10 mouse cellular contexts compared by ENCODE assay signal in the genomic region with DNA sequence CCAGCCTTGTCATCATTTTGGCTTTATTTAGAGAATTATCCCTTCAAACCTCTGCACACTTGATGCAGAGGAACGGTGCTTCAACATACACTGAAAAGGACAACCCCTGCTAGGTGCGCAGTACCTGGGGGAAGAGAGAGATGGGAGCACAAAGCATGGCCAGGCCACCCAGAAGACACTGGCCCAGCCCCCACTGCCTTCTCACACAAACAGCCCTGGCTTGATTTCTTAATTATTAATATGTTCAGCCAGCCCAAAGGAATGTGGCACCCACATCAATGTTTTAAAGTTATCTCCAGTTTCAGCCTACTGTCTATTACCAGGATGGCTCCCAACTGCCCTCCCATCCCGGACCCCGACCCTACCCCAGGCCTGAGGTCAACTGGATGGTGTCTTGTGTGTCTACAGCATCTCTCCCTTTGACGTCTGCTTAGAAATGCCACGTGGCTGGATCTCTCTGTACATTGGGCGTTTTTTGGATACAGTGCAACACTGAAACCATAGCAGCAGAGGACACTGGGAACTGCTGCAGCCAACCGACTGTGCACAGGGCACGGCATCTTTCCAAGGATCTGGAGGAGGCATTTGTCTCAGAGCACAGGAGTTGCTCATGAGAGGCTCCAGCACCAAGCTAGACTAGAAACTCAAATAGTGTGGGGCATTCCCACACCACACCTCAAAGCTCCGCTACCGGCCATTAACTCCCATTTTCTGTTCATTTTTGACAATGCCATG.
DNase-seq lines count a peak whose midpoint lies in the region; ATAC-seq lines count a peak whose summit lies in the region.
"Had no signal": no experiment of that assay in that cellular context is flagged by ENCODE, and none has a peak within 500 bp of the region (broad histone marks: within the 10 kb centered on the region; RNA-seq: fewer than 3 reads in every experiment).

No protein-coding gene starts in this region.

- no peak for ATAC-seq in hindbrain, embryonic 13.5 days (ENCODE audit: low FRiP score)
- no peak for ATAC-seq in hindbrain, embryonic 12.5 days (ENCODE audit: low FRiP score)
- no peak for ATAC-seq in liver, embryonic 11.5 days (replicated peaks; ENCODE audit: low FRiP score)

- H3K27me3 ChIP-seq in hindbrain, embryonic 13.5 days = no peaks in the 10 kb centered on the region
- H3K27me3 ChIP-seq in hindbrain, embryonic 12.5 days = no peaks in the 10 kb centered on the region
- H3K27me3 ChIP-seq in liver, embryonic 11.5 days (replicated peaks; ENCODE audit: control insufficient read depth, insufficient read depth, low read length) = no peaks in the 10 kb centered on the region

- no peak overlapping the region for H3K9ac ChIP-seq in hindbrain, embryonic 13.5 days
- no peak overlapping the region for H3K9ac ChIP-seq in hindbrain, embryonic 12.5 days
- H3K9ac ChIP-seq in liver, embryonic 11.5 days (ENCODE audit: low read depth, low read length) = no peak overlapping the region

- H3K4me3 ChIP-seq in hindbrain, embryonic 13.5 days = no peak overlapping the region
- H3K4me3 ChIP-seq in hindbrain, embryonic 12.5 days = no peak overlapping the region
- no peak overlapping the region for H3K4me3 ChIP-seq in liver, embryonic 11.5 days (ENCODE audit: low read depth, low read length)
- H3K4me3 ChIP-seq: heart, embryonic 10.5 days had no signal

- DNase-seq in cerebellum, adult 11-12 months = peak; percentile 50
- peak; percentile 36 to 44 for DNase-seq in cerebellum, postnatal 36 days
- peak; percentile 52 to 57 for DNase-seq in kidney, postnatal 4 days
- DNase-seq in liver, embryonic 11.5 days (ENCODE audit: low spot score) = no peak
- DNase-seq in heart, adult 8-10 months (ENCODE audit: low spot score) = no peak
- DNase-seq: lung, adult 18-20 months; thymus, adult 2 months had no signal

- no peak overlapping the region for H3K4me2 ChIP-seq in hindbrain, embryonic 13.5 days
- H3K4me2 ChIP-seq in hindbrain, embryonic 12.5 days (replicated peaks) = no peak overlapping the region
- no peak overlapping the region for H3K4me2 ChIP-seq in liver, embryonic 11.5 days

- H3K36me3 ChIP-seq in hindbrain, embryonic 13.5 days = no peaks in the 10 kb centered on the region
- no peaks in the 10 kb centered on the region for H3K36me3 ChIP-seq in hindbrain, embryonic 12.5 days
- H3K36me3 ChIP-seq in liver, embryonic 11.5 days (ENCODE audit: control insufficient read depth, insufficient read depth, low read length) = no peaks in the 10 kb centered on the region
- H3K36me3 ChIP-seq: heart, embryonic 10.5 days had no signal

- 94% methylated on average over 11 of the region's 11 CpGs for WGBS in hindbrain, embryonic 13.5 days
- WGBS in hindbrain, embryonic 12.5 days = 93% methylated on average over 11 of the region's 11 CpGs
- WGBS in liver, embryonic 11.5 days = 84% methylated on average over 11 of the region's 11 CpGs

- H3K4me1 ChIP-seq in hindbrain, embryonic 13.5 days (replicated peaks) = no peaks in the 10 kb centered on the region; the same call in 1 of the 2 replicates
- peaks cover 7% of the 10 kb centered on the region for H3K4me1 ChIP-seq in hindbrain, embryonic 12.5 days
- peaks cover 5% of the 10 kb centered on the region for H3K4me1 ChIP-seq in liver, embryonic 11.5 days (replicated peaks; ENCODE audit: control insufficient read depth, insufficient read depth, low read length)

- H3K9me3 ChIP-seq in hindbrain, embryonic 13.5 days = peaks cover 8% of the 10 kb centered on the region; the same call in 1 of the 2 replicates
- H3K9me3 ChIP-seq in hindbrain, embryonic 12.5 days (replicated peaks) = no peaks in the 10 kb centered on the region
- H3K9me3 ChIP-seq in liver, embryonic 11.5 days (ENCODE audit: control insufficient read depth, low read length) = no peaks in the 10 kb centered on the region
- H3K9me3 ChIP-seq: heart, embryonic 10.5 days had no signal

- H3K27ac ChIP-seq in hindbrain, embryonic 13.5 days = peak overlapping the region; percentile 20; the same call in 1 of the 2 replicates
- H3K27ac ChIP-seq in hindbrain, embryonic 12.5 days = no peak overlapping the region
- no peak overlapping the region for H3K27ac ChIP-seq in liver, embryonic 11.5 days (ENCODE audit: low read depth, low read length)

Comparison
In these comparisons a context has a peak if more than half of its experiments do, and no peak if none do; other contexts are left out.
1. DNase-seq: peak in cerebellum, adult 11-12 months (single experiment), cerebellum, postnatal 36 days (2 of 2) and kidney, postnatal 4 days (2 of 2); none in liver, embryonic 11.5 days (single experiment) and heart, adult 8-10 months (single experiment).